Mouse (Mus musculus) forebrain, embryonic 12.5 days (tissue): ENCODE measurements around the gene Cd80. TPM values are rescaled to one million over a fixed set of nuclear protein-coding genes. Genes with fewer than 3 reads are reported as not detected.
A peak's percentile ranks its signal among the peaks of the same experiment; 100 is the strongest.
"Not testable (repeated sequence)": the region's sequence is repeated elsewhere in the genome, so short reads cannot be mapped to it uniquely, and the experiment has no call there.

Experiments used
- ATAC-seq: fragments of 200-750 bp; cut with Nextera tagmentation; 2 replicates; pipeline ENCODE4 v1.8.0; 2017; ENCODE audit warnings: moderate TSS enrichment; ENCODE audit not compliant: low FRiP score
- H3K27ac ChIP-seq: fragments of 300-500 bp; sonication (generic); 2 replicates; pipeline ENCODE4 v1.5.1; 2016; ENCODE audit warnings: mild to moderate bottlenecking
- H3K27me3 ChIP-seq: fragments of 300-500 bp; sonication (generic); 2 replicates; pipeline ENCODE4 v1.6.1; 2016; ENCODE audit warnings: mild to moderate bottlenecking
- H3K36me3 ChIP-seq: fragments of 300-500 bp; sonication (generic); replicated peaks from 2 replicates; pipeline ENCODE4 v1.6.1; 2016; ENCODE audit warnings: mild to moderate bottlenecking
- H3K4me1 ChIP-seq: fragments of 300-500 bp; sonication (generic); 2 replicates; pipeline ENCODE4 v1.6.1; 2016
- H3K4me2 ChIP-seq: fragments of 300-500 bp; sonication (generic); 2 replicates; pipeline ENCODE4 v1.6.1; 2016; ENCODE audit warnings: mild to moderate bottlenecking, moderate library complexity
- H3K4me3 ChIP-seq: fragments of 300-500 bp; sonication (generic); replicated peaks from 2 replicates; pipeline ENCODE4 v1.5.1; 2016; ENCODE audit warnings: mild to moderate bottlenecking
- H3K9ac ChIP-seq: fragments of 300-500 bp; sonication (generic); 2 replicates; pipeline ENCODE4 v1.6.1; 2016; ENCODE audit warnings: mild to moderate bottlenecking
- H3K9me3 ChIP-seq: fragments of 300-500 bp; sonication (generic); 2 replicates; pipeline ENCODE4 v1.6.1; 2016
- WGBS: fragments of 180-500 bp; shearing (Covaris S2); methylation state at CpG from one replicate; pipeline ENCODE4 v1.1.7; 2016; 5-methylcytosine and 5-hydroxymethylcytosine counted together
- polyA plus RNA-seq: library from polyadenylated mRNA; unstranded; fragments of >200 nt; fragmentation: Nextera tagmentation; extraction: Ambion mirVana; gene quantifications from 2 replicates; pipeline ENCODE4 v1.2.1, GENCODE M21; 2016

Gene Cd80
- polyA plus RNA-seq, 1 experiment from 2014 or later: 0.59 TPM

DNA sequence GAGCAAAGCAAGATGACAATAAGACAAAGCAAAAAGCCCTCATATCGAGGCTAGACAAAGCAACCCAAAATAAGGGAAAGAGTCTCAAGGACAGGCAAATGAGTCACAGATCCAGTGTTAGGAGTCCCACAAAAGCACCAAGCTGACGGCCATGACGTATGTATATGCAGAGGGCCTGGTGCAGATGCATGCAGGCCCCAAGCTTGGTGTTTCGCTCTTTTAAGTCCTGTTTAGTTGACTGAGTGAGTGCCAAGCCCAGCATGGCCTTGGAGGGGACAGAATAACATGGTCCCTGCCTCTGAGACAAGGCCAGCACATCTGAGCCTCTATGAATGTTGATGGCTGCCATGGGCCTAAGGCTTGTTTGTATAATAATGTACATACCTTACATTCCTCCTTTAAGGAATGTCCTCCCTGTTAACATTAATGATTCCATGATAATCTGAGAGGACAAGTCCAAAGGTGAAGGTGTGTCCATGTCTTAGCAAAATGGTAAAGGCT, 21.0 kb upstream of the Cd80 start:
- no peak overlapping the region for H3K4me3 ChIP-seq
- no peaks in the 10 kb centered on the region for H3K9me3 ChIP-seq
- H3K27me3 ChIP-seq: no peaks in the 10 kb centered on the region
- H3K36me3 ChIP-seq: no peaks in the 10 kb centered on the region
- no peaks in the 10 kb centered on the region for H3K4me1 ChIP-seq
- no peak overlapping the region for H3K4me2 ChIP-seq
- ATAC-seq: no peak
- H3K27ac ChIP-seq: no peak overlapping the region
- no peak overlapping the region for H3K9ac ChIP-seq
- 89% methylated on average over 4 of the region's 4 CpGs for WGBS

DNA sequence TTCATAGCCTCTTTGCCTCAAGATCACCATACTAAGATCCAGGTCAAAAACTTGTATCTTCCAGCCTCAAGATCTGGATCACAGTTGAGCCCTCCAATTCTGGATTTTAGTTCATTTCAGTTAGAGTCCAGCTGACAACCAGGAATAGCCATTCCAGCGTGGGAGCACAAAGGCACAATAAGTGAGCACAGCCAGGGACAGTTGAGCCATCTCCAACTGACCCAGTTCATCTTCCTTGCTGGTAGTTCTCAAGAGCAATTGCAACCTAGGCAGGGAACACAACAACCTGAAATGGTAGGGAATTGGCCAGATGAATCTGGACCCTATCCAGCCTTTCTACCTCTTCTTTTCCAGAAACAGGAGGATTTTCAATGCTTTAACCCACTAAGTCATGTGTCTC, 16.2 kb upstream of the Cd80 start:
- no peaks in the 10 kb centered on the region for H3K9me3 ChIP-seq
- H3K4me2 ChIP-seq: no peak overlapping the region
- 80% methylated on average over 1 of the region's 1 CpGs for WGBS
- H3K27me3 ChIP-seq: no peaks in the 10 kb centered on the region
- no peaks in the 10 kb centered on the region for H3K4me1 ChIP-seq
- ATAC-seq: no peak
- no peak overlapping the region for H3K4me3 ChIP-seq
- H3K27ac ChIP-seq: no peak overlapping the region
- H3K9ac ChIP-seq: no peak overlapping the region
- peaks cover 21% of the 10 kb centered on the region for H3K36me3 ChIP-seq

DNA sequence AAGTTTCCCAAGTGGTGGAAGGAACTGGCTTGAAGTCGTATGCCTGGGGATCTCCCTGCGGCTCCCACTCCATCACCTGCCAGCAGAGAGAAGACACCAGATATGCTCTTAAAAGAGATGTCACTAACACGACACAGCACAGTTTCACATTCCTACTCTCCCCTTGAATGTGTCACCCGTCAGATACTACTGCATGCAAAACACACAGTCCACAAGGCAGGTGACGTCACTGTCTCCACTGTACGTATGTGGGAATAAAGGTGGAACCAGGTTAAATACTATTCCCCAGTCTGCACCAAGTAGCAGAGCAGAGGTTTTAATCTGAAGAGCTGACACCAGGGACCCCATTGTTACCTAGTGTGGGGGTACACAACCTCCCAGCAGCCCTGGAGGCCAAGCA, 15.0 kb upstream of the Cd80 start:
- Histone ChIP-seq H3K36me3 (peaks cover 33% of the 10 kb centered on the region), H3K9me3 (no peaks in the 10 kb centered on the region), H3K9ac (no peak overlapping the region), H3K27ac (no peak overlapping the region), H3K4me3 (no peak overlapping the region), H3K4me2 (no peak overlapping the region), H3K27me3 (no peaks in the 10 kb centered on the region), H3K4me1 (no peaks in the 10 kb centered on the region)
- ATAC-seq: no peak
- WGBS: 85% methylated on average over 6 of the region's 6 CpGs

DNA sequence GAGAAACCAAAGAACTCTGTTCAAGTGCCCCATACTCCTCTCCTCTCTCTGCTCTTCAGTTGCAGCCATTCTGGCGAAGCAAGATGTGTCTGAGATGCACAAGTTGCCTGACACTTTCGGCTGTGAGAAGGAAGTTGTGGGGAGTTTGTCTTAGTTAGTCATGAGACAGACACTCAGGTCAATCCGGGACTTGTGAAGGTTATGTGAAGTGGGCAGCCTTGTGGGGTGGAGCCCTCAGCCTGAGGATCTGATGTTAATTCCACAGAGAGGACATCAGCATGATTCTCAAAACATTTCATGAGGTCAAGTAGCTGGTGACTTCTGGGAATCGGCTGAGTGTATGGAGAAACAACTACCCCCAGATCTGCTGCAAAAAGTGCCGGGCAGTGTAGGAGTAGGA, 13.8 kb upstream of the Cd80 start:
- 88% methylated on average over 5 of the region's 5 CpGs for WGBS
- no peak for ATAC-seq

DNA sequence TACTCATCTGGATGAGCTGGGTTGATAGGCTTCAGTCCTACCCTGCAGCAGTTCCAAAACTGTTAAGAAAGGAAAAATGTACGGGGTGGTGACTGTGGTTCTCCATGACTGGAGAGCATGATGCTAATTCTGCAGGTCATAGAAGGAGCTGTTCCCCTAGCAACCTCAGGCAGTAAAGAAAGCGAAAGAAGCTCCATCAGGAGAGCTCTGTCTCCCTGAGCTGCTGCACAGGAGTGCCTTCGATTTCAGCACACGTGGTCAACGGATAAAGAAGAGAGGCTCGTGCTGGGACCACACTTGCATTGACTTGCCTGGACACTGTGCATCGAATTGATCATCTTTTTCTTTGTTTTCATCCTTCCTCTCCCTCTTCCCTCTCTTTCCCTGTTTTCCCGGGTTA, 13.1 kb upstream of the Cd80 start:
- no peak for ATAC-seq
- Histone ChIP-seq H3K27ac (no peak overlapping the region), H3K4me3 (no peak overlapping the region), H3K4me1 (no peaks in the 10 kb centered on the region), H3K36me3 (peaks cover 51% of the 10 kb centered on the region), H3K9me3 (no peaks in the 10 kb centered on the region), H3K9ac (no peak overlapping the region), H3K27me3 (no peaks in the 10 kb centered on the region), H3K4me2 (no peak overlapping the region)
- WGBS: 92% methylated on average over 8 of the region's 8 CpGs

More for the DNA sequence above, 13.8 kb upstream of the Cd80 start:
- H3K27ac ChIP-seq: no peak overlapping the region
- H3K36me3 ChIP-seq: peaks cover 45% of the 10 kb centered on the region
- no peak overlapping the region for H3K4me3 ChIP-seq
- no peak overlapping the region for H3K4me2 ChIP-seq
- no peaks in the 10 kb centered on the region for H3K27me3 ChIP-seq
- no peaks in the 10 kb centered on the region for H3K4me1 ChIP-seq
- H3K9me3 ChIP-seq: no peaks in the 10 kb centered on the region
- H3K9ac ChIP-seq: no peak overlapping the region

DNA sequence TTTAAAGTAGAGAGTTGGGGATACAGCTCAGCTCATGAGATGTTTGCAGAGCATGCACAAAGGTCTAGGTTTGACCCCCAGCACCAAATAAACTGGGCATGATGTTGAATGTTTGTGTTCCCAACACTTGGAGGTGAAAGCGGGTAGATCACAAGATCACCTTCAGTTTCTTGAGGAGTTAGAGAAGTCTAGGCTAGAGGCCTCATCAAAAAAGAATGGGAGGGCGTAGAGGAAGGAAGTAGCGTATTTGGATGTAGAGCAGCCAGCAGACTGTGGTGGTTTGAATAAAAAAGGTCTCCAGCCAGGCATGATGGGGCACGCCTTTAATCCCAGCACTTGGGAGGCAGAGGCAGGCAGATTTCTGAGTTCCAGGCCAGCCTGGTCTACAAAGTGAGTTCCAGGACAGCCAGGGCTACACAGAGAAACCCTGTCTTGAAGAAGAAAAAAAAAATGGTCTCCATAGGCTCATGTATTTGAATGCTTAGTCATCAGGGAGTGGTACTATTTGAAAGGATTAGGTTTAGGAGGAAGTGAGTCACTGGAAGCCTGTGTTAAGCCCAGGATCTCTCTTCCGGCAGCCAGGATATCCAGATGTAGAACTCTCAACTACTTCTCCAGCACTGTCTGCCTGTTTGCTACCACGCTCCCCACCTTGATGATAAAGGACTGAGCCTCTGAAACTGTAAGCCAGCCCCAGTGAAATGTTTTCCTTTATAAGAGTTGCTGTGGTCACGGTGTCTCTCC, 11.5 kb upstream of the Cd80 start:
- no peak for ATAC-seq
- no peaks in the 10 kb centered on the region for H3K4me1 ChIP-seq
- H3K4me2 ChIP-seq: no peak overlapping the region
- H3K36me3 ChIP-seq: peaks cover 67% of the 10 kb centered on the region
- WGBS: 97% methylated on average over 7 of the region's 7 CpGs
- no peak overlapping the region for H3K9ac ChIP-seq
- H3K27ac ChIP-seq: no peak overlapping the region
- H3K9me3 ChIP-seq: no peaks in the 10 kb centered on the region
- no peak overlapping the region for H3K4me3 ChIP-seq
- H3K27me3 ChIP-seq: no peaks in the 10 kb centered on the region

DNA sequence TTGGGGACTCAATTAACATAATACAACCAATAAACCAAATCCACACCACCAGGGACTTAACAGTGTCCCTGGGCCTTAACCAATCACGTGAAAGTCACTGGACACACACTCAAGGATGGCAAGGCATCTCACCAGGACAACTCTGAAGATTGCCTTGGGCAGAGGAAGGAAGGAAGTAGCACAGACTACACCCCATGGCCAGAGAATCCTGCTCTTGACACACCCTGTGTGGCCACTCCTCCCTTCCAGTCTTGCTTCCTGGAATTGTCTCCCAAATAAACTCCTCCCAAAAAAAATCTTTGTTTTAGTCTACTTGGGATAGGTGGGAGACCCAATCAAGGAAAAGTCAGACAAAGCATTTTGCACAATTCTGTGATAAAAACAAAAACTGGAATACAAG, 10.3 kb upstream of the Cd80 start:
- H3K4me2 ChIP-seq: no peak overlapping the region
- H3K9ac ChIP-seq: no peak overlapping the region
- 94% methylated on average over 1 of the region's 1 CpGs for WGBS
- no peaks in the 10 kb centered on the region for H3K27me3 ChIP-seq
- no peak overlapping the region for H3K27ac ChIP-seq
- H3K9me3 ChIP-seq: no peaks in the 10 kb centered on the region
- no peak for ATAC-seq
- H3K4me1 ChIP-seq: no peaks in the 10 kb centered on the region
- peaks cover 78% of the 10 kb centered on the region for H3K36me3 ChIP-seq
- no peak overlapping the region for H3K4me3 ChIP-seq

DNA sequence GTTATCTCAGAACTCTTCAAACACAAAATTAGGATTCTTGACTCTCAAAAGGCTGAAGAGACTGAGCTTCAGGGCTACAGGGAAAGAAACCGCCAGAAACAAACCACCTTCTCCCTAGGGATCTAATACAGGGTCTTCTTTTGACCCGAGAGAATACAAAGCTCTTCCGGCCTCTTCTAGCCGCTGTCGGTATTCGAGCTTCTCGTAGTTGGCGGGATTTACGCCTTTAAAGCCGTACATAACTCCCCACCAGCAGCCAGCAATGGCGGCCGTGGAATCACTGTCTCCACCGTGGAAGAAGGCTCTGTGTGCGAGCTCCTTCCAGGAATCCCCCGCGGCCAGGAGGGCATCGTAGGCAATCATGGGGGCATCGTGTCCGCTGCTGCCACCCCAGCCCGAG, 9.8 kb upstream of the Cd80 start:
- H3K4me3 ChIP-seq: no peak overlapping the region
- H3K9ac ChIP-seq: no peak overlapping the region
- ATAC-seq: no peak
- no peaks in the 10 kb centered on the region for H3K27me3 ChIP-seq
- no peaks in the 10 kb centered on the region for H3K4me1 ChIP-seq
- WGBS: 96% methylated on average over 20 of the region's 20 CpGs
- no peak overlapping the region for H3K4me2 ChIP-seq
- peaks cover 84% of the 10 kb centered on the region for H3K36me3 ChIP-seq
- no peak overlapping the region for H3K27ac ChIP-seq
- no peaks in the 10 kb centered on the region for H3K9me3 ChIP-seq

DNA sequence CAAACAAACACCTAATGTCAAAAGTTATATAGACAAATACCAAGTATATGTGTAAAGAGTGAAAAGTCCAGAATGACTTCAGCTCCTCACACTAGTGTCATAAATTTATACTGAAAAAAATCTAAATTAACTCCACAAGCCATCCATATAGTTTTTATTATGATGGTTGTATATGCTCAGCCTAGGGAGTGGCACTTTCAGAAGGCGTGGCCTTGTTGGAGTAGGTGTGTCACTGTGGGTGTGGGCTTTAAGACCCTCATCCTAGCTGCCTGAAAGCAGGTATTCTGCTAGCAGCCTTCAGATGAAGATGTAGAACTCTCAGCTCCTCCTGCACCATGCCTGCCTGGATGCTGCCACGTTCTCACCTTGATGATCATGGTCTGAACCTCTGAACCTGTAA, 9.2 kb upstream of the Cd80 start:
- H3K27me3 ChIP-seq, ATAC-seq, H3K27ac ChIP-seq, H3K4me3 ChIP-seq, H3K4me2 ChIP-seq, H3K9ac ChIP-seq, H3K4me1 ChIP-seq, H3K9me3 ChIP-seq: not testable (repeated sequence)
- 97% methylated on average over 2 of the region's 2 CpGs for WGBS
- peaks cover 84% of the 10 kb centered on the region for H3K36me3 ChIP-seq

DNA sequence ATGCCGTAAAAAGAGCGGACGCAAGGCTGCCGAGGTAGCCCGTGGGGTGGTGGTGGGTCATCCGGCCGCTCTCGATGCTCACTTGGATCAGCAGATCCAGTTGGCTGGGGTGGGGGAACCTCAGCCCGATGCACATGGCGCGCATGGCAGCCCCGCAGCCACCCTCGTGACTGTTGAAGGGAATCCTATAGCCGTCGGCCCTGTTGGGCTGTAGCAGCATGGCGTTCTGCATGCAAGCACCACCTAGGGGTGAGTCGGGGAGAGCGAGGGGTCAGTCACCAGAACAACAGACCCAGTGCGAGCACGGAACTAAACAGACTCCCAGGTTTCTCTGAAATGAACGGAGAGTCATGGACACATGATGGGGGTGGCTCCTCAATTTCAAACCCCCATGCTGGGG, 8.0 kb upstream of the Cd80 start:
- H3K9me3 ChIP-seq: no peaks in the 10 kb centered on the region

DNA sequence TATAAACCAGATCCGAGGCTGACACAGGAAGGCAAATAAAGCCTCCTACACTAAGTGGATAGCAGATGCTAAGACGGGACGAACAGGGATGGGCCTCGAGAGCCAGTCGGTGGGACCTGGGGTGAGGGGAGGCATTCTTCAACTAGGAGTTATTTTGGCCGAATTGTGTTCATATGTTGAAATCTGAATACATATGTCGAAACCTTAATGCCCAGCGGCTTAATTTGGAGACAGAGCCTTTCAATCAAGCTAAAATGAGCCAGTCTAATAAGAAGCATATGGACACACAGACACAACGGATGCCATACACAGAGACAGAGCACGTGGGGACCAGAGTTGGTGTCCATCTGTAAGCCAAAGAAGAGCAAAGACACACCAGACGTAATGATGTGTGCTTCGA, 6.9 kb upstream of the Cd80 start:
- no peak overlapping the region for H3K4me3 ChIP-seq
- H3K36me3 ChIP-seq: peaks cover 70% of the 10 kb centered on the region
- H3K4me2 ChIP-seq: no peak overlapping the region
- H3K4me1 ChIP-seq: peaks cover 12% of the 10 kb centered on the region
- no peaks in the 10 kb centered on the region for H3K27me3 ChIP-seq
- no peak overlapping the region for H3K9ac ChIP-seq
- ATAC-seq: no peak
- 95% methylated on average over 12 of the region's 12 CpGs for WGBS
- H3K9me3 ChIP-seq: no peaks in the 10 kb centered on the region
- H3K27ac ChIP-seq: no peak overlapping the region

More for the DNA sequence above, 8.0 kb upstream of the Cd80 start:
- WGBS: 91% methylated on average over 21 of the region's 21 CpGs
- H3K27me3 ChIP-seq: no peaks in the 10 kb centered on the region
- H3K9ac ChIP-seq: no peak overlapping the region
- H3K4me3 ChIP-seq: no peak overlapping the region
- H3K4me2 ChIP-seq: no peak overlapping the region
- ATAC-seq: no peak
- H3K4me1 ChIP-seq: peaks cover 10% of the 10 kb centered on the region
- no peak overlapping the region for H3K27ac ChIP-seq
- H3K36me3 ChIP-seq: peaks cover 80% of the 10 kb centered on the region

DNA sequence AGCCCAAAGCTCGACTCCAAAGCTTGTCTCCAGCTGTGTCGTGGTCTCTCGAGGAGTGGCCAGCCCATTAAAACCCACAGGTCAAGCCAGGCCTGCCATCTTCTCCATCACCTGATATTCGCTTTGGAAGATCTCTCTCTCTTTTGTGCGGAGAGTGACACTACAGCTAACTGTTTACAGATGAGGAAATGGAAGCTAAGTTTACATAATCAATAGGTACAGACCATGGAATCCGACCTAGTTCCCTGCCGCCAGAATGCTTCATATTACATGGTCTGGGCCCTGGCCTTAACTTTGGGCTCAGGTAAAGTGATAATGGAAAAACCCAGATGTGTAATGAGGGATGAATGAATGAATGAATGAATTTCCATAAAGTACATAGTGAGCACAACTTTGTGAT, 4.7 kb upstream of the Cd80 start:
- 88% methylated on average over 7 of the region's 7 CpGs for WGBS
- Histone ChIP-seq H3K9me3 (no peaks in the 10 kb centered on the region), H3K4me3 (no peak overlapping the region), H3K9ac (no peak overlapping the region), H3K4me2 (no peak overlapping the region), H3K27me3 (no peaks in the 10 kb centered on the region), H3K36me3 (peaks cover 48% of the 10 kb centered on the region), H3K4me1 (peaks cover 12% of the 10 kb centered on the region), H3K27ac (no peak overlapping the region)
- no peak for ATAC-seq

DNA sequence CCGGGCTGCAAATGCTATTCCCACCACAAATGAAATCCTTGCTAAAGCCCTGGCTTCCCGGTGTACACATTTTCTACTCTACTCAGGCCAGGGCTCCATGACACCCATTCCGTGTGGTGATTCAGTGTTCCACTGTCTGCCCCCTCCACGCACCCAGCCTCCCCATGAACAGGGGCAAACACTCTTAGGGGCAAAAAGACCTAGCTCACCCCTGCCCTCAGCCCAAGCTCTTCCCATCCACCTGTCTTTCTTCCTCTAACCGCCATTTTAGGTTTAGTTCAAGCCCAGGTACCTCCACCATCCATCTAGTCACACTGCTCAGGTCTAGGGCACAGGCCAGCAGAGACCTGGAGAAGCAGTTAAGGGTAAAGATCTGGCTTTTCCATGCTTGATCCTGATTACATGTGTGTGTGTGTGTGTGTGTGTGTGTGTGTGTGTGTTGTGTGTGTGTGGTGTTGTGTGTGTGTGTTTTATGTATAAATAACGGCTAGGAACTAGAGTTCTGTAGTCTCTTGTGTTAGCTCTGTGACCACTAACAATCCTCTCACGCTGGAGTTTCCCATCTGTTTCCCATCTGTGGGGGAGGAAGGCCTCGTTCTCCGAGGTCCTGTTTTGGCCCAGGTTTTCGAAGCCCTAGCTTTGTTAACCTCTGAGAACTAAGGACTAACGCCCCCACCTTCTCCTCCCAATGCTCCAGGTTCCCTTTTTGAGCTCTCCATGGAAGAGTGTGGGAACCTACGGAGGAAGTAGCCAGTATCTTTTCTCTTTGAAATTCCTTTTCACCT, 3.7 kb upstream of the Cd80 start:
- Histone ChIP-seq H3K36me3 (peaks cover 39% of the 10 kb centered on the region), H3K4me3 (peak overlapping the region; percentile 70), H3K27ac (peak overlapping the region; percentile 79), H3K4me2 (peak overlapping the region; percentile 77), H3K4me1 (peaks cover 12% of the 10 kb centered on the region), H3K27me3 (no peaks in the 10 kb centered on the region), H3K9ac (peak overlapping the region; percentile 82), H3K9me3 (no peaks in the 10 kb centered on the region)
- ATAC-seq: no peak
- WGBS: 49% methylated on average over 12 of the region's 12 CpGs
